Mouse (Mus musculus) heart, embryonic 10.5 days (tissue): Measurements from ENCODE around the gene Plcb3. TPM values are rescaled to one million over a fixed set of nuclear protein-coding genes. Genes with fewer than 3 reads are reported as not detected.
A peak's percentile ranks its signal among the peaks of the same experiment; 100 is the strongest.

Experiments used
- DNase-seq: peaks from one replicate; pipeline ENCODE4 v3.0.0-alpha.2; 2017; ENCODE audit warnings: low spot score
- H3K27ac ChIP-seq: fragments of 300-500 bp; sonication (generic); 2 replicates; pipeline ENCODE4 v1.5.1; 2016; ENCODE audit warnings: mild to moderate bottlenecking
- H3K27me3 ChIP-seq: fragments of 300-500 bp; sonication (generic); 2 replicates; pipeline ENCODE4 v1.6.1; 2016; ENCODE audit warnings: mild to moderate bottlenecking; ENCODE audit not compliant: poor library complexity, insufficient read depth, severe bottlenecking
- H3K36me3 ChIP-seq: fragments of 300-500 bp; sonication (generic); 2 replicates; pipeline ENCODE4 v1.6.1; 2016; ENCODE audit warnings: mild to moderate bottlenecking, moderate library complexity
- H3K4me1 ChIP-seq: fragments of 300-500 bp; sonication (generic); 2 replicates; pipeline ENCODE4 v1.6.1; 2016; ENCODE audit warnings: mild to moderate bottlenecking
- H3K4me3 ChIP-seq: fragments of 300-500 bp; sonication (generic); 2 replicates; pipeline ENCODE4 v1.5.1; 2016; ENCODE audit warnings: mild to moderate bottlenecking, moderate library complexity
- H3K9me3 ChIP-seq: fragments of 300-500 bp; sonication (generic); 2 replicates; pipeline ENCODE4 v1.6.1; 2016; ENCODE audit warnings: mild to moderate bottlenecking, moderate library complexity
- WGBS: fragments of 180-500 bp; shearing (Covaris S2); methylation state at CpG from one replicate; pipeline ENCODE4 v1.1.7; 2016; 5-methylcytosine and 5-hydroxymethylcytosine counted together
- polyA plus RNA-seq: library from polyadenylated mRNA; unstranded; fragments of >200 nt; fragmentation: Nextera tagmentation; extraction: Ambion mirVana; gene quantifications from 2 replicates; pipeline ENCODE4 v1.2.1, GENCODE M21; 2016

The Plcb3 gene
- polyA plus RNA-seq, 1 experiment from 2014 or later, result 31.9 TPM

- 67% methylated on average over 10 of the region's 10 CpGs for WGBS
- peaks cover 45% of the 10 kb centered on the region for H3K36me3 ChIP-seq
- H3K9me3 ChIP-seq, result no peaks in the 10 kb centered on the region
- H3K27me3 ChIP-seq, result no peaks in the 10 kb centered on the region
- H3K4me3 ChIP-seq, result peak overlapping the region; percentile 98
- H3K27ac ChIP-seq, result peak overlapping the region; percentile 98
- DNase-seq, result no peak
- H3K4me1 ChIP-seq, result peaks cover 40% of the 10 kb centered on the region
Observed at GRCm38 (mm10) chr19:6985951-6986708, 9.9 kb upstream of the Plcb3 start.

DNA sequence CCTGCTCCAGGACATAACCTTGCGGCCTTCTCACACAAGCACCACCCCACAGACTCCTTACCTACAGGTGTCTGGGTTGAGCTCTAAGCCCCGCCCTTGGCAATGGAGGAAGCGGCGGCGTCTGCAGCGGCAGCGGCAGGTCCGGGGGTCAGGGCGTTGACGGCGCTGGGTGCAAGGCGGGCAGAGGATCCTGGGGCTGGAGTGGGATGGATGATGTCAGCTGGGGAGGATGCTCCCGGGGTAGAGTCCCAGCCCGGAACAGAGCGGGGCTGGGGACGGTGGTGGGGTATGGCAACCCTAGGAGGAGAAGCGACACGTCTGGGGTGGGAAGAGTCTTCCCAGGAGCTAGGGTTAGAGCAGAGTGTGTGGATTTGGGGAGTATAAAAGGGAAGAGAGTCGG lies 9.0 kb upstream of the Plcb3 start:
- Histone ChIP-seq H3K4me1 (peaks cover 40% of the 10 kb centered on the region), H3K9me3 (no peaks in the 10 kb centered on the region), H3K36me3 (peaks cover 45% of the 10 kb centered on the region), H3K4me3 (no peak overlapping the region), H3K27ac (no peak overlapping the region), H3K27me3 (no peaks in the 10 kb centered on the region)
- DNase-seq, result no peak
- 83% methylated on average over 19 of the region's 19 CpGs for WGBS

DNA sequence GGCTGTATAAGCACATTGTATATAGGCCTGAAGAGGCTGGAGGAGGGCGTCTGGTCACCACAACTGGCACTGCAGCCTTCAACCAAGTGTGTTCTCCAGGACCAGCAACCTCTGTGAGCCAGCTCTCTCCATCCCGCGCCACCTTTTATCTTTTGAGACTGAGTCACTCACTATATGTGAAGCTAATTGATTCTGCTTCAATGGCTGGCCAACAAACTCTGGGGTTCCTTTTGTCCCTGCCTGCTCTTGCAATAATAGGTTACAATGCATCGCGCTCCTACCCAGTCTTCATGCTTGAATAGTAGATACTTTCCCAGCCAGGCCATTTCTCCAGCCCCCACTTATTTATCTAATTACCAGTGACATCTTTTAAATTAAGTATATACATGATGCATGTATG lies 7.4 kb upstream of the Plcb3 start:
- DNase-seq, result no peak
- Histone ChIP-seq H3K27me3 (no peaks in the 10 kb centered on the region), H3K36me3 (peaks cover 42% of the 10 kb centered on the region), H3K4me3 (no peak overlapping the region), H3K9me3 (no peaks in the 10 kb centered on the region), H3K27ac (no peak overlapping the region), H3K4me1 (peaks cover 57% of the 10 kb centered on the region)
- WGBS, result 92% methylated on average over 5 of the region's 5 CpGs

DNA sequence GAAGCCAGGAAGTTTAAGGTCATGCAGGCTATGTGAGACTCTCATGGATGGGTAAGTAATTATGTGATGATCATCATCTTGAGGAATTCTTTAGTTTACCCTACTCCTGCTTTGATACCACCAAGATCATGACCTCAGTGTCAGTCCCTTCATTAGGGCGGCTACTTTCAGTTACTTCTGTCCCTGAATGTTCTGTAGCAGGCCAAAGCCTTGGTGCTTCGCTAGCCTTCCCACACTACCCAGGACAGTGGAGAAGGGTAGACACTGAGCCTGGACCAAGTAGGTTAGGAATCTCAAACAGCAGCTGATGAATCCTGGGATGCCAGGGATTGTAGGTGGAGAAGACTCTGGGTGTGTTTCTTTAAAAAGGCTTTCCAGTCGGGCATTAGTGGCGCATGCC lies 5.2 kb upstream of the Plcb3 start:
- no peak for DNase-seq
- H3K4me3 ChIP-seq, result peak overlapping the region; percentile 76; the same call in 1 of the 2 replicates
- H3K9me3 ChIP-seq, result no peaks in the 10 kb centered on the region
- H3K27ac ChIP-seq, result peak overlapping the region; percentile 96
- peaks cover 62% of the 10 kb centered on the region for H3K36me3 ChIP-seq
- WGBS, result 87% methylated on average over 4 of the region's 4 CpGs
- H3K27me3 ChIP-seq, result no peaks in the 10 kb centered on the region
- peaks cover 57% of the 10 kb centered on the region for H3K4me1 ChIP-seq

DNA sequence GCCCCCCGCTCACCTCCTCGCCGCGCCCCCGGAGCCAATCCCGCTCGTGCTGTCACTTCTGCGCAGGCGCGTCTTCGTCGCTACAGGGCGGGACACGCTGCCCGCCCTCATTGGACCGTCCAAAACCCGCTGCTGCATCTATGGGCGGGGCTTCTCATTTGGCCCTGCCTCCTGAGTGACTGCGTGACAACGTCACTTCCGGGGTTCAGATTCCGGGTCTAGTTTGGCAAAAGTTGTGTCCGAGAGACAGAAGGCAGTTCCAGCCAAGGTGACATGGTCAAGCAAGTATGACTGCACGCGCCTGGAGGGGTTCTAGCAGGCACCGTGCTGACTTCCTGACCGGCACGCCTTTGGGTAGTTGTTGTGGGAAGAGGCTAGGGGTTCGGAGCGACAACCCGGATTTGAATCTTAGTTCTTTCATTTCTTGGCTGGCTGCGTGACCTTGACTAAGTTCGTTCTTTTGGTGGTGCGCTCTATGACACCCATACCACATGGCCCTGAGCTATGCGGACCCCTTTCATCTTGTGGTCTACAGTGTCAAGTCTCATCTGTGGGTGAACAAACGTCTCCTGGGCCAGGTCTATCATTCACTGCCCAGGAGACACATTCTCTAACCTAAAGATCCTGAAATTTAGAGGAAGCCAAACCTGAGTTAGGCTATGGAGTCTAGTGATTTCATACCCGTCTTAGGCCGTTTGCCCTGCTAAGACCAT lies 4.3 kb upstream of the Plcb3 start, which contains the start of gene Fkbp2:
TSS of gene Fkbp2 (minus strand) at position 121 of the 713 bp plus-strand sequence.
- Histone ChIP-seq H3K4me3 (peak within 1 kb of the TSS; percentile 76), H3K27me3 (no peaks in the 10 kb centered on the region), H3K27ac (peak within 1 kb of the TSS; percentile 96), H3K9me3 (no peaks in the 10 kb centered on the region), H3K4me1 (peaks cover 55% of the 10 kb centered on the region), H3K36me3 (peaks cover 60% of the 10 kb centered on the region)
- WGBS, result 1% methylated on average over 38 of the region's 38 CpGs
- peak; percentile 99 for DNase-seq

GRCm38 (mm10) chr19:6979486-6980380 lies 3.5 kb upstream of the Plcb3 start:
- peak; percentile 100 for DNase-seq
- H3K9me3 ChIP-seq, result no peaks in the 10 kb centered on the region
- H3K4me3 ChIP-seq, result peak overlapping the region; percentile 76
- H3K27ac ChIP-seq, result peak overlapping the region; percentile 96
- no peaks in the 10 kb centered on the region for H3K27me3 ChIP-seq
- WGBS, result under 1% methylated on average over 59 of the region's 59 CpGs
- peaks cover 49% of the 10 kb centered on the region for H3K4me1 ChIP-seq
- H3K36me3 ChIP-seq, result peaks cover 52% of the 10 kb centered on the region

GRCm38 (mm10) chr19:6979001-6979479 lies 2.8 kb upstream of the Plcb3 start:
- Histone ChIP-seq H3K4me1 (peaks cover 52% of the 10 kb centered on the region), H3K27me3 (no peaks in the 10 kb centered on the region), H3K27ac (peak overlapping the region; percentile 96), H3K9me3 (no peaks in the 10 kb centered on the region), H3K36me3 (peaks cover 47% of the 10 kb centered on the region), H3K4me3 (peak overlapping the region; percentile 76)
- WGBS, result 6% methylated on average over 11 of the region's 11 CpGs
- peak; percentile 85 for DNase-seq

DNA sequence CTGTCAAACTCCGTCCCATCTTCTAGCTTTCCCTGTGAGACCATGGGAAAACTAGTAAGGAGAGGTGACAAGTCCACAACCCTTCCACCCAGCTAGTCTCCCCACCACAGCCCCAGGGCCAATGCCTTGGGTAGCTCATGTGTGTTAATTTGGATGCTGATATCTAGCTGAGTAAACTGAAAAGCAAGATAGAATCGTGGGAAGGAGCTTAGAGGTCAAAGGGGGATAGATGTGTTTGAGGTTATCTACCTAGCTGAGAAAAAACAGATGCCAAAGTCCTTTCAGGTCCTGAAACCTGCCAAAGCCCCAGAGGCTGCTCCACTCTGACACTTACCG lies 2.3 kb upstream of the Plcb3 start:
- peaks cover 42% of the 10 kb centered on the region for H3K36me3 ChIP-seq
- no peaks in the 10 kb centered on the region for H3K9me3 ChIP-seq
- peak overlapping the region; percentile 76 for H3K4me3 ChIP-seq
- no peaks in the 10 kb centered on the region for H3K27me3 ChIP-seq
- WGBS, result 33% methylated on average over 3 of the region's 3 CpGs
- DNase-seq, result no peak
- H3K4me1 ChIP-seq, result peaks cover 56% of the 10 kb centered on the region
- H3K27ac ChIP-seq, result peak overlapping the region; percentile 96

DNA sequence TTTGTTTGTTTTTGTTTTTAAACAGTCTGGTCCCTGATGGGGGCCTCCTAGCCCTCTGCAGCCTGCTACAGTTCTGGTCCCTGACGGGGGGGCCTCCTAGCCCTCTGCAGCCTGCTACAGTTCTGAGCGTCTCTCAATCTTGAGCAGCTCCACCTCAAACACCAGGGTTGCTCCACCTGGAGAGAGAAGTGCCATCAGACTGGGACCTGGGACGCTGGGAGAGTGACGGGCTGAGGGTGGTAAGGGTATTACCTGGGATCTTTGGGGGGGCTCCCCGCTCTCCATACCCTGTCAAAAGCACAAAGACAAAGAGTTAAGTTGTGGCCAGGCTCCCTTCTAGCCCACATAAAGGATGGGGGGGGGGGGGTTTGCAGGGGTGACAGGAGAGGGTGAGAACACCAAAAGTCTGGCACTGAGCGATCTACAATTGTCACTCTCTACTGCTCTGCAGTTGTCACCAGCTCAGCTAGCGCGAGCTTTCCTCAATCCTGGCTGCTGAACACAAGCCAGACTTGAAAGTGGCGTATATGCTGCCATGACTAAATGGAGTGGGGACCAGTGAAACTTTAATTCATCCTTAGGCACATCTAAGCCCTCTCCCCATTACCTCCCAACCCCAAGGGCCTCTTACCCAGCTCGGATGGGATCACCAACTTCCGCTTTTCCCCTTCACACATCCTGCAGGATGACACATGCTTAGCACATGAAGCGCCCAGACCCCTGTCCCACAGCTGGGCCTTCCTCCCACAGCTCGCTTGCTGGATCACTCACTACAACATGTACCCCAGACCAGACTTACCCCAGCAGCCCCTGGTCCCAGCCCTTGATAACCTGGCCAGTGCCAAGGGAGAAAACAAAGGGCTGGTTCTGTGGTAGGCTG lies 1.7 kb upstream of the Plcb3 start:
- Histone ChIP-seq H3K4me3 (peak overlapping the region; percentile 76), H3K36me3 (peaks cover 38% of the 10 kb centered on the region), H3K27ac (peak overlapping the region; percentile 37), H3K27me3 (no peaks in the 10 kb centered on the region), H3K4me1 (peaks cover 61% of the 10 kb centered on the region), H3K9me3 (no peaks in the 10 kb centered on the region)
- DNase-seq, result no peak
- WGBS, result 76% methylated on average over 13 of the region's 13 CpGs

DNA sequence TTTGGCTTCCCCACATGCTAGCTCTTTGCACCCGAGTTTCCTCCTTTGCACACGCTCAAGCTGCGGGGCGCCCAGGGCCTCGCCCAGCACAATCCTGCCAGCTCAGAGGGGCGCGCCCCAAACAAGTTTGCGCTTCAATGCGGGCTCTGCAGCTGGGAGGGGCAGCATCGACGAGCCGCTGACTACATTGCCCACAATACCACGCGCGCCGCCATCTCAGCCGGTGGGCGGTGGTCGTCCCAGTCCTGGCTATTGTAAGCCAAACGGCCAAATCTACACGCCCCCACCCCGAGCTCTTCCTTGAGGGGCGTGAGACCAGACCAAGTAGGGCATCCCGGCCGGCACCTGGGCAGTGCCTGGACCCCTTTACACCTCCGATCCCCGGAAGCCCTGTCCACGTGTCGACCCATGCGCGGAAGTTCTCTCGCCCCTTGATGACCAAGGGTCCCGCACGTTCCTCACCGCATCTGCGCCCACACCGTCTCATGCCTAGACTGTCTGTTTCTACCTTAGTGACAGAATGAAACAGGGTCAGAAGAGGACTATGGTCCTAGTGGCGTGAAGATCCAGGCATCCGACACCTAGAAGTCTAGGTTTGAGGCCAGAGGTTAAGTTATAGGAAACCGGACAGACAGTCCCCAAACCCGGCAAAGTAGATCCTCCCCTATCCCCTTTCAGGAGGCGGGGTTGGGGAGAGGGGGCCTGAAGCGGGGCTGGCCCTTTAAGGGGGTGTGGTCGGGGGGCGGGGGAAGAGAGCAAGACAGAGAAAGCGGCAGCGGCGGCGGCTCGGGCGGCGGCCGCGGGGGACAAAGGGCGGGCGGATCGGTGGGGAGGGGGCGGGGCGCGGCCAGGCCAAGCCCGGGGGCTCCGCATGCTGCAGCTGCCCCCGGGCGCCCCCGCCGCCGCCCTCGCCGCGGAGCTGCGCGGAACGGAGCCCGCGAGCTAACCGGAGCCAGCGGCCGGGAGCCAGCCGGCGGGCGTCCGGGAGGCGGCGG lies 1.8 kb downstream of the Plcb3 start, which contains the start of gene Ppp1r14b:
TSS of gene Ppp1r14b (plus strand) at position 758 of the 995 bp plus-strand sequence.
- H3K27ac ChIP-seq, result peak within 1 kb of the TSS; percentile 94
- WGBS, result 2% methylated on average over 79 of the region's 84 CpGs
- H3K36me3 ChIP-seq, result peaks cover 25% of the 10 kb centered on the region
- no peaks in the 10 kb centered on the region for H3K9me3 ChIP-seq
- peak within 1 kb of the TSS; percentile 88 for H3K4me3 ChIP-seq
- DNase-seq, result peak; percentile 96
- no peaks in the 10 kb centered on the region for H3K27me3 ChIP-seq
- H3K4me1 ChIP-seq, result peaks cover 78% of the 10 kb centered on the region

DNA sequence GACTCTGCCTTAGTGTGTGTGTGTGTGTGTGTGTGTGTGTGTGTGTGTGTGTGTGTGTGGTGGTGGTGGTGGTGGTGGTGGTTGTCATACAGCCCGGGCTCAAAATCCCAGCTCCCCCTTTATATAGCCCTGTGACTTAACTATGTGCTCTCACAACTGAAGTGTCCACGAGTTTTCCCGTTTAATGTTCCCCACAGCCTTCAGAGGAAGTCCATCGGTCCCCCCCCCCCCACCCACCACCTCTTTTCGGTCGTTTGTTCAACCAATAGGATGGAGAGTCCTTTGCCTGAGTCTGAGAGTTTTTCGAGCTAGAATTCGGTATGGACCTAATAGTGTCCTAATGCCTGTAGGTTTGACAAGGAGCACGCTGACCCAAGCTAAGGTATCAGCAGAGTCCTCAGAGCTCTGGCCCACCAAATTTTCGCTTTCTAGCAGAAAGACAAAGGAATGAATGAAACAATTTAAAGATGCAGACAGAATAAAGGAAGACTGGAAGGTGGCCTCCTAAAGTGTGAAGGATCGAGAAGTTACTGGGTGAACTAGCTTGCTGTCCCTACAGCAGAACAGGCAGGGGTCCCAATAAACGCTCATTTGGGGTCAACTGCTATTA lies 2.6 kb downstream of the Plcb3 start:
- H3K36me3 ChIP-seq, result peaks cover 24% of the 10 kb centered on the region
- peaks cover 78% of the 10 kb centered on the region for H3K4me1 ChIP-seq
- H3K9me3 ChIP-seq, result no peaks in the 10 kb centered on the region
- 30% methylated on average over 12 of the region's 12 CpGs for WGBS
- no peaks in the 10 kb centered on the region for H3K27me3 ChIP-seq
- no peak for DNase-seq
- peak overlapping the region; percentile 94 for H3K27ac ChIP-seq
- H3K4me3 ChIP-seq, result peak overlapping the region; percentile 88
